Mouse (Mus musculus): ENCODE data around the gene Stat5a. TPM values are rescaled to one million over a fixed set of nuclear protein-coding genes. Genes with fewer than 3 reads are reported as not detected.

Gene Stat5a
- polyA plus RNA-seq, 1 experiment = 27.0 TPM

GRCm38 (mm10) chr11:100849456-100850037, 9.6 kb upstream of the Stat5a start:
- TF ChIP-seq GATA1 (IDR thresholded peaks at IDR 0.05; ENCODE audit: low read length) = no peak

- no peak for TF ChIP-seq GATA1 (IDR thresholded peaks at IDR 0.05; ENCODE audit: low read length)
These were observed 8.9 kb upstream of the Stat5a start, which contains the start of gene Stat5b for GRCm38 (mm10) chr11:100850038-100850777. Gene Stat5b (minus strand): TSS chr11:100850724.

- no peak for TF ChIP-seq GATA1 (IDR thresholded peaks at IDR 0.05; ENCODE audit: low read length)
These were observed 8.2 kb upstream of the Stat5a start for GRCm38 (mm10) chr11:100850778-100851528.

GRCm38 (mm10) chr11:100852088-100852487, 7.1 kb upstream of the Stat5a start:
- TF ChIP-seq GATA1 (IDR thresholded peaks at IDR 0.05; ENCODE audit: low read length) = no peak

GRCm38 (mm10) chr11:100853018-100853417, 6.1 kb upstream of the Stat5a start:
- no peak for TF ChIP-seq GATA1 (IDR thresholded peaks at IDR 0.05; ENCODE audit: low read length)

- no peak for TF ChIP-seq GATA1 (IDR thresholded peaks at IDR 0.05; ENCODE audit: low read length)
These were observed 4.9 kb upstream of the Stat5a start for GRCm38 (mm10) chr11:100854268-100854667.

- TF ChIP-seq GATA1 (IDR thresholded peaks at IDR 0.05; ENCODE audit: low read length) = no peak
These were observed 4.0 kb upstream of the Stat5a start for GRCm38 (mm10) chr11:100855178-100855577.

- no peak for TF ChIP-seq GATA1 (IDR thresholded peaks at IDR 0.05; ENCODE audit: low read length)
These were observed 1.2 kb upstream of the Stat5a start for GRCm38 (mm10) chr11:100857960-100858359.

- no peak for TF ChIP-seq GATA1 (IDR thresholded peaks at IDR 0.05; ENCODE audit: low read length)
These were observed 476 bp downstream of the Stat5a start for GRCm38 (mm10) chr11:100859579-100860075.

- no peak for TF ChIP-seq GATA1 (IDR thresholded peaks at IDR 0.05; ENCODE audit: low read length)
These were observed 1.3 kb downstream of the Stat5a start for GRCm38 (mm10) chr11:100860198-100861048.

- no peak for TF ChIP-seq GATA1 (IDR thresholded peaks at IDR 0.05; ENCODE audit: low read length)
These were observed 2.2 kb downstream of the Stat5a start for GRCm38 (mm10) chr11:100861335-100861734.

GRCm38 (mm10) chr11:100861836-100862235, 2.7 kb downstream of the Stat5a start:
- TF ChIP-seq GATA1 (IDR thresholded peaks at IDR 0.05; ENCODE audit: low read length) = no peak

GRCm38 (mm10) chr11:100863141-100863540, 4.0 kb downstream of the Stat5a start:
- TF ChIP-seq GATA1 (IDR thresholded peaks at IDR 0.05; ENCODE audit: low read length) = no peak

GRCm38 (mm10) chr11:100865618-100866017, 6.5 kb downstream of the Stat5a start:
- TF ChIP-seq GATA1 (IDR thresholded peaks at IDR 0.05; ENCODE audit: low read length) = peak; percentile 71

Measured in G1E-ER4 (cell line).